Mouse (Mus musculus) hindbrain, embryonic 13.5 days (tissue): Measurements from ENCODE around the gene Atp5d. TPM values are rescaled to one million over a fixed set of nuclear protein-coding genes. Genes with fewer than 3 reads are reported as not detected.
"Not testable (repeated sequence)": the region's sequence is repeated elsewhere in the genome, so short reads cannot be mapped to it uniquely, and the experiment has no call there.

Experiments
- ATAC-seq: fragments of 200-750 bp; cut with Nextera tagmentation; 2 replicates; pipeline ENCODE4 v1.8.0; 2017; ENCODE audit warnings: moderate TSS enrichment; ENCODE audit not compliant: low FRiP score
- H3K27ac ChIP-seq: fragments of 300-500 bp; sonication (generic); 2 replicates; pipeline ENCODE4 v1.5.1; 2015; ENCODE audit warnings: inconsistent platforms, mild to moderate bottlenecking, moderate library complexity
- H3K27me3 ChIP-seq: fragments of 300-500 bp; sonication (generic); 2 replicates; pipeline ENCODE4 v1.6.1; 2015; ENCODE audit warnings: mild to moderate bottlenecking, inconsistent platforms
- H3K36me3 ChIP-seq: fragments of 300-500 bp; sonication (generic); 2 replicates; pipeline ENCODE4 v1.6.1; 2015; ENCODE audit warnings: mild to moderate bottlenecking, inconsistent platforms
- H3K4me1 ChIP-seq: fragments of 300-500 bp; sonication (generic); replicated peaks from 2 replicates; pipeline ENCODE4 v1.6.1; 2015; ENCODE audit warnings: inconsistent platforms
- H3K4me2 ChIP-seq: fragments of 300-500 bp; sonication (generic); 2 replicates; pipeline ENCODE4 v1.6.1; 2015; ENCODE audit warnings: inconsistent platforms, mild to moderate bottlenecking, moderate library complexity
- H3K4me3 ChIP-seq: fragments of 300-500 bp; sonication (generic); 2 replicates; pipeline ENCODE4 v1.5.1; 2015; ENCODE audit warnings: mild to moderate bottlenecking, inconsistent platforms
- H3K9ac ChIP-seq: fragments of 300-500 bp; sonication (generic); 2 replicates; pipeline ENCODE4 v1.6.1; 2015; ENCODE audit warnings: mild to moderate bottlenecking, inconsistent platforms
- H3K9me3 ChIP-seq: fragments of 300-500 bp; sonication (generic); 2 replicates; pipeline ENCODE4 v1.6.1; 2016; ENCODE audit warnings: inconsistent platforms
- WGBS: fragments of 180-500 bp; shearing (Covaris S2); methylation state at CpG from one replicate; pipeline ENCODE4 v1.1.7; 2015; 5-methylcytosine and 5-hydroxymethylcytosine counted together
- polyA plus RNA-seq: library from polyadenylated mRNA; unstranded; fragments of >200 nt; fragmentation: Nextera tagmentation; extraction: Ambion mirVana; gene quantifications from 2 replicates; pipeline ENCODE4 v1.2.1, GENCODE M21; 2015

Gene Atp5d
- polyA plus RNA-seq, 1 experiment from 2014 or later, result 449 TPM

DNA sequence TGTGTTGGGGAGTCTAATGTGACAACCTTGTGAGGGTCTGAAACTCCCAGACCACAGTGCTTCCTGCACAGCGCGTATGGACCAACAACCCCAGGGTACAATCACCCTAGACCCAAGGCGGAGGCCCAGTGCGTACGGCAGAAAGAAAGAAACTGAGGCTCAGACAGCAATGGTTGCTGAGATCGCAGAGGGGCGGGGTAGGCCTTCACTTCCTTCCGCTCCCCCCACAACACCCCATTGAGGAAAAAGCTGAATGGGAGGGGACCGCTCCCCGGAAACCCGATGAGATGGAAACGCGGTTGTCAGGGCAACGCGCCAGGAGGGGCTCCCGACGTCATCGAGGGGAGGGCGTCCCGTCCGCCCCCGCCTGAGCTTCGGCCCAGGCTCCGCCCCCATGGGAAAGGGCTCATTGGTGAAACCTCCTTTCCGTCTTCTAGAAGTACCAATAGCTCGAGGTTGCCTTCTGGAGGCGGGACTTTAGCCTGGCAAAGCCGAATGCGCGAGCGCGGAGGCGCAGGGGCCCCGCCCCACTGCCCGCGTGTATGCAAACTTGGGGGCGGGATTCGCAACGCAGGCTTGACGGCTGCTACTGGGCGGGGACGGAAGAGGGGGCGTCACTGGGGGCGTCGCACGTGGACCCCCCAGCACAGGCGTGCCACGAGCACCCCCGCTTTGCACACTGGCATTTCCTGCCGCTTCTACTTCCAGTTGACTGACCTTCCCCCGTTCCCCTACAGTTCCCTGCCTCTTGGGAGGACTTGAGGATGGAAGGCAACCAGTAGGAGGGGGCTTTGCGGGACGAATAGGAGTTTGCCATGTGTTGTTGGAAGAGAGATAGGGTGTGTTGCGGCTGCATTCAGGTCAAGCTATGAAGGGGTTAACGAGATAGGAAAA is 21.4 kb downstream of the Atp5d start:
- Histone ChIP-seq H3K9me3 (no peaks in the 10 kb centered on the region), H3K9ac (peak overlapping the region; percentile 68), H3K4me1 (peaks cover 79% of the 10 kb centered on the region), H3K4me2 (peak overlapping the region; percentile 70), H3K27ac (peak overlapping the region; percentile 94), H3K4me3 (peak overlapping the region; percentile 42), H3K36me3 (peaks cover 29% of the 10 kb centered on the region), H3K27me3 (0 out of 2 replicates have a peak, but pooled peaks cover 5% of the 10 kb centered on the region)
- ATAC-seq, result peak; percentile 87
- under 1% methylated on average over 55 of the region's 55 CpGs for WGBS

DNA sequence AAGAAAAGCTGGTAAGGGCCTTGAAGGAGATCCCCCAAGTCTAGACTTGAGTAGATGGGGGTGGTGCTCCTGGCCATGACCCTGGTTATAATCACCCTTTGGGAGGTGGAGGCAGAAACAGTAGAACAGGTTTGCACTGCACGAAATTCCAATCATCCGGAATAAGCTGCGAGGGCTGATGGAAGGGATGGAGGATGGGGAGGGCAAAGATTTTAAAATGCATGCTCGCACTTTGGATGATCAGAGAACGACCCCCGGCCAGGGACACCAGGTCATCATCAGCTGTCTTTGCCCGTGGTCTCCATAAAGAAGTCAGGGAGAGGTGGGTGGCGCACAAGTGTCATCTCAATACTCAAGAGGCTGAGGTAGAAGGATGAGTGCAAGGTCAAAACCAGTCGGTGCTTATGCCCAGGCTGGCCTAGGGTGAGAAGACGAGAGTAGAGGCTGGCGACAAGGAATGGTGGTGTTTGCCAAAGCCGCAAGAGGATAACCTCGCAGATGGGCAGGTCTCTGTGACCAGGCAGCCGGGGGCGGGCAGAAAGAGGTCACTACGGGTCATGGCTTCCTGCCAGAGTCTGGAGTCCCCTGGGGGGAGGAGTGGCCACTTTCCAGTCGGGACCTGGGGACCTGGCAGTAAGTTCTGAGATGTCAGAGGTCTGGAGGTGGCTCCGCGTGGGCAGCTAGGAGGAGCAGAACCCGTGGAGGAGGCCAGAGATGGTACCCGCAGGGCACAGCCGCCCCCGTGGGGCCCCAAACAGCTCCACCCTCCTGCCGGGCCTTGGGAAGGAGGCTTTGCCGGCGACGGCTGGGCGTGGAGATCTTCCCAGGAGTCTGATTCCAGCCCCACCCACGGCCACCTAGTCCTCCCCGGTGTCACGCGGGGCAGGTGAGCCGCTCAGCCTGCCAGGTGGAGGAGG is 22.3 kb downstream of the Atp5d start:
- Histone ChIP-seq H3K27me3 (0 out of 2 replicates have a peak, but pooled peaks cover 5% of the 10 kb centered on the region), H3K9me3 (no peaks in the 10 kb centered on the region), H3K4me2 (peak overlapping the region; percentile 70), H3K9ac (peak overlapping the region; percentile 61), H3K4me1 (peaks cover 77% of the 10 kb centered on the region), H3K4me3 (peak overlapping the region; percentile 42), H3K27ac (peak overlapping the region; percentile 94), H3K36me3 (peaks cover 20% of the 10 kb centered on the region)
- 2% methylated on average over 32 of the region's 33 CpGs for WGBS
- ATAC-seq, result no peak

DNA sequence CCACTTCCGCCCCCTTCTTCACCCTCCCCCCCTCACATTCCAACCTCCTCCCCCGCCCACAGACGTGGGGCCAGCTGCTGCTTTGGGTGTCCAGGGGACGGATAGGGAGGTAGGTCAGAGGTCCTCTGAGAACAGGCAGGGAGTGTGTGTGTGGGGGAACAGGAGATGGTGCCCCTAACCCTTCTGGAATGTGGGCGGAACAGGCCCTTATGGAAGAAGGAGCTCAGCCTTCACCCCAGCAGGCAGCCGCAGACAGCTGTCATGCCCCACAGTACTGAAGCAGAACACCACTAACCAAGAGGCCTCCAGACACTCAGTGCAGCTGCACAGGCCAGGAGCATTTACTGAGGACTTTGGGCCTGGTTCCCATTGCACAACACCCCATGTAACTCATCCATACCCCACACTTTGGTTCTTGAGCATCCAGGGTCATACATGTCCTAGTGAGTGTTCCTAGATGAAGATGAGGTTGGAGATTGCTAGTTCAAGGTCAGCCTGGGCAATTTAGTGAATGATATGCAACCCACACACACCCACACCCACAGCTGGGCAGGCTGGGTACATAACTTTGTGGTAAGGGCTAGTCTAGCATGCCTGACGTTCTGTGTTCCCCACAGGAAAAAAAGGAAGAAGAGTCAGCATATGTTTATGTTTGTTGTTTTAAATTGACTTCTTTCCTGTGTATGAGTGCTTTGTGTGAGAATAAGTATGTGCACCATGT is 23.2 kb downstream of the Atp5d start:
- H3K4me2 ChIP-seq, result peak overlapping the region; percentile 70
- no peak for ATAC-seq
- no peak overlapping the region for H3K4me3 ChIP-seq
- peaks cover 10% of the 10 kb centered on the region for H3K36me3 ChIP-seq
- no peaks in the 10 kb centered on the region for H3K9me3 ChIP-seq
- 17% methylated on average over 6 of the region's 7 CpGs for WGBS
- H3K4me1 ChIP-seq, result peaks cover 76% of the 10 kb centered on the region
- H3K9ac ChIP-seq, result no peak overlapping the region; the same call in 1 of the 2 replicates
- peak overlapping the region; percentile 94 for H3K27ac ChIP-seq
- 0 out of 2 replicates have a peak, but pooled peaks cover 5% of the 10 kb centered on the region for H3K27me3 ChIP-seq

DNA sequence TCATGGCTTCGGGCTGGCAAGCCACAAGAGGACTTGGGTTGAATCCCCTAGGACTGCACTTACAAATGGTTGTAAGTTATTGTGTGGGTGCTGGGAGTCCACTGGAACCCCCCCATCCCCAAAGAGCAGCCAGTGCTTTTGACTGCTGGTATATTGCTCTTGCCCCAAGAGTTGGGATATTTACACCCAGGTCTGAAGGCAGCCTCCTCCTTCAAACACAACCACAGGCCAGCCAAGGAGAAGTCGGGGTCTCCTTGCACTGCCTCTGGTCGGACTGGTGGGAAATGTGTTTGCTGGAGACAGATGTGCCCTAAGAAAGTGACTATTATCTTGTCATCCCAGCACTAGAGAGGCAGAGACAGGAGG is 23.8 kb downstream of the Atp5d start:
- 77% methylated on average over 3 of the region's 3 CpGs for WGBS
- Histone ChIP-seq H3K4me1 (peaks cover 76% of the 10 kb centered on the region), H3K4me2 (no peak overlapping the region), H3K36me3 (peaks cover 5% of the 10 kb centered on the region), H3K27me3 (0 out of 2 replicates have a peak, but pooled peaks cover 5% of the 10 kb centered on the region), H3K9me3 (no peaks in the 10 kb centered on the region), H3K9ac (peak overlapping the region; percentile 29; the same call in 1 of the 2 replicates), H3K4me3 (no peak overlapping the region), H3K27ac (0 out of 2 replicates have a peak overlapping the region, but pooled peaks have one; percentile 94)
- ATAC-seq, result no peak

DNA sequence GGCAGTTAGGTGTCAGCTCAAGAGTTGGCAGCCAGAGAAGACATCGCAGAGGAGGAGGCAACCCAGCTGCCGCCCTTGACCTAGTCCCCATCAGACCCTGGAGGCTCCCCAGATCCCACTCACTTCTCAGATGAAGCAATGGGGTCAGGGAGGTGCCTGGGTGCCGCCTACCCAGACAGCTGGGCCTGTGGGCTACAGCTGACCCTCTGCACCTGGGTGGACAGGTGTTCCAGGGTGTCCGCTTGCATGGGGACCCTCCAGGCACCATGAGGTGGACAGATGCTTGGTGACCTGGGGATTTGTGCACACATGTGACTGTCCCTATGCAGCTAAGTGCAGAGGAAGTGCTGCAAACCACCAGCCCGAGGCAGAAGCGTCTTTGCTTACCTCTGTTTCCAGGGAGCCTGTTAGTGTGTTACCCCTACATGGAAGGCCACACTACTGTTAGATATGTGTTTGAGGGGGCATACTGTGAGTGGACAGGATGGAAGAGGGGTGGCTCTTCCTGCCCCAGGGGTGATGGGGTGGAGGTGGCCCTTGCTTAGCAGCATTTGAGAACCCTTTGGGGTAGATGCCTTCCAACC is 24.4 kb downstream of the Atp5d start:
- 77% methylated on average over 6 of the region's 6 CpGs for WGBS
- no peaks in the 10 kb centered on the region for H3K9me3 ChIP-seq
- ATAC-seq, result no peak
- H3K4me1 ChIP-seq, result peaks cover 71% of the 10 kb centered on the region
- H3K4me2 ChIP-seq, result no peak overlapping the region
- no peak overlapping the region for H3K4me3 ChIP-seq
- 0 out of 2 replicates have a peak, but pooled peaks cover 5% of the 10 kb centered on the region for H3K27me3 ChIP-seq
- H3K9ac ChIP-seq, result peak overlapping the region; percentile 29; the same call in 1 of the 2 replicates
- no peaks in the 10 kb centered on the region for H3K36me3 ChIP-seq
- H3K27ac ChIP-seq, result no peak overlapping the region

DNA sequence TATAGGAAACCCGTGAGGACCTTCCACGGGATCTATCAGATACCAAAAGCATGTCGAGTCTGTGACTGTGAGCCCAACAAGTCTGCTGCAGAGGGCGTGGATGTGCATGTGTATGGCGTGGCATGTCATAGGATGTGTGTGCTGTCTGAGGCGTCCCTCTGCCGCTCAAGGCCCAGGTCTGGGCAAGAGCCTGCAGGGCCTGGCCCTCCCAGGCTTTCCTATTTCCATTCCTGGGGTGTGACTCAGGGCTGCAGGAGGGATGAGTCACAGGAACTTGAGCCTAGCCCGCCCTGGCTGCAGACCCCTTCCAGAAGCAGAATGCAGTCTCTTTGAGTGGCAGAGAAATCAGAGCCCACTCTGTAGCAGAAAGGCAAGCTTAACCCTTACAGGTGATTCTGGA is 25.3 kb downstream of the Atp5d start:
- Histone ChIP-seq H3K36me3 (no peaks in the 10 kb centered on the region), H3K4me3 (no peak overlapping the region), H3K27me3 (0 out of 2 replicates have a peak, but pooled peaks cover 5% of the 10 kb centered on the region), H3K27ac (no peak overlapping the region), H3K4me1 (peaks cover 66% of the 10 kb centered on the region), H3K4me2 (peak overlapping the region; percentile 75), H3K9me3 (no peaks in the 10 kb centered on the region), H3K9ac (peak overlapping the region; percentile 75)
- no peak for ATAC-seq
- 75% methylated on average over 8 of the region's 8 CpGs for WGBS

DNA sequence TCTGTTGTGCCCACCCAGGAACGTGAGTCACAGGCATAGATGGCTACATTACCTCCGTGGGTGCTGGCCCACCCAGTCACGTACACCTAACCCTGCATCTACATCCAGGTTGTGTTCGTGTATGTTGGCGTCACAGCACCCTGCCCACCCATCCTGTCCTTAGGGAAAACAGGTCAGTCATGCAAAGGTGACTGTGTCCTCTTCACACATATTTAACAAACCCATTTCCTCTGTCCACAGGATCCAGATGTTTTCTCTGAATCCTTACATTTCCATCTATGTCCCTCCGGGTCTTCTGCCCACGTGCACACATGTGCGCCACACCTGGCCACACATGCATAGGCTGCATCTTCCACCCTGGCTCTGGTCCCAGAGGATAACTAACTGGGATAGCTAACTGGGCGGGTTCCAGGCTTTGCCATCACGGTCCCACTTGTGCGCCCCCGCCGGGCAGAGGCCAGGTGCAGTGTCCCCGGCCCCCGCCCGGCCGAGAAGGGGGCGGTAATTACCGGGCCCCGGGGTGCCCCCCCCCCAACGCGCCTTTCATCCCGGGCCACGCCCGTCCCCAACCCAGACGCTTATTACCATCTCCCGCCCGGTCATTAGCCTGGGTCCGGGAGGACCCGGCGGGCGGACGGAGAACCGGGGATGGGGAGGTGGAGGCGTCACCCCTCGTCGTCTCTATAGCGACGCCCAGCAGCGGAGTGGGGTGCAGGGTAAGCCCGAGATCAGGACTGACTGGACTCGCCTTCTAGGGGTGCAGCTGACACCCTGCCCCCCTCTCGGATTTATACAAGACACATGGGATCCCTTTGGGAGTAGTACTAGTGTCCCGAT is 25.9 kb downstream of the Atp5d start:
- H3K27ac ChIP-seq, result peak overlapping the region; percentile 100
- H3K36me3 ChIP-seq, result no peaks in the 10 kb centered on the region
- H3K9ac ChIP-seq, result peak overlapping the region; percentile 75
- H3K27me3 ChIP-seq, result 0 out of 2 replicates have a peak, but pooled peaks cover 5% of the 10 kb centered on the region
- peak; percentile 0; the same call in 1 of the 2 replicates for ATAC-seq
- H3K9me3 ChIP-seq, result no peaks in the 10 kb centered on the region
- H3K4me2 ChIP-seq, result peak overlapping the region; percentile 75
- 10% methylated on average over 44 of the region's 44 CpGs for WGBS
- H3K4me1 ChIP-seq, result peaks cover 66% of the 10 kb centered on the region
- H3K4me3 ChIP-seq, result peak overlapping the region; percentile 42

DNA sequence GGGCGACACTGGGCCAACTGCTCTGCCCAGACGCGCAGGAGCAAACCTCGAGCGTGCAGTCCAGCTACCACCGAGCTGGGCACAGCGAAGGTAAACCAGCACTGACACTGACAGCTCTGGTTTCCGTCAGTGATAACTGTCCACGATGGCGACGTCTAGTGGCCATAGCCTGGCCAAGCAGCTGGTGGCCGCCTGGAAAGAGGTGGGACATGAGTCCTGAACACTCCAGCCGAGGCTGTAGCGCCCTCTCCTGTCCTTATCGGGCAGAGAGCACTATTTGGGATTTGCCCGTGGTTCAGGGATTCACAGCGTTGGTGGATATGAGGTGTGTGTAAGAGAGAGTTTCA is 26.5 kb downstream of the Atp5d start:
- H3K4me2 ChIP-seq, result peak overlapping the region; percentile 75
- H3K9ac ChIP-seq, result peak overlapping the region; percentile 75
- H3K36me3 ChIP-seq, result peaks cover 4% of the 10 kb centered on the region
- WGBS, result 0% methylated on average over 17 of the region's 17 CpGs
- H3K9me3 ChIP-seq, result no peaks in the 10 kb centered on the region
- peak overlapping the region; percentile 100 for H3K27ac ChIP-seq
- H3K4me1 ChIP-seq, result peaks cover 69% of the 10 kb centered on the region
- ATAC-seq, result peak; percentile 33
- H3K4me3 ChIP-seq, result peak overlapping the region; percentile 42
- 0 out of 2 replicates have a peak, but pooled peaks cover 5% of the 10 kb centered on the region for H3K27me3 ChIP-seq

DNA sequence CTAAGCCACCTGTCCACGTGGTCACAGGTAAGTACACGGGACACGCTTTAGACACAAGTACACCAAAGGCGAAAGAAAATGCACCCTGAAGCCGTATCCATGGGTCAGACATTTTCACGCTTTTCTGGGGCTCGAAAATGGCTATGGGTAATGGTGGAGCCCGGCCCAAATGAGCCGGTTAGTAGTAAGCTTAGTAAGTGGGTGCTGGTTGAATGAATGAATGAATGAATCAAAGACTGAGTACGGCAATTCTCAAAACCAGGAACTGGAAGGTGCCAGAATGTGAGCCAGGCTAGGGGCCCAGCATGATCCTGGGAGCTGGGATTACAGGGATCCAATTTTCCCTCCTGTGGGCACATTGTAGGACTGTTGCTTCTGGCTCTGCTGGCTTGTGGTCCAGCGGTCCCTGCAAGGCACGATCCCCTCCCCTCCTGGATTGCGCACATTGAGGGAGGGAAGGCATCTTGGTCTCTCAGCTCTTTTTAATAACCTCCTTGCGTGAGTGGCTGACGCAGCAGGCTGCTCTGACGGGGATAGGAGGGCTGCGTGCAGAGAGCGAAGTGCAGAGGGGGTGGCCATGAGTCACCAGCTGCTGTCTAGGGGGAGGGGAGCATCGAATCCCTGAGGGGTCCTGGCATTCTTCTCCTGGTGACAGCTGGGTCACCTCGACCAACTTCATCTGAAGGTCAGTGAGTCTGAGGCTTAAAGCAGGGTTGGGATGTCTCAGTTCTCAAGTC is 27.1 kb downstream of the Atp5d start, which contains the start of gene Cirbp:
Gene Cirbp, plus strand, starts transcription at position 594 of the 737 bp plus-strand sequence.
- no peak for ATAC-seq
- peaks cover 69% of the 10 kb centered on the region for H3K4me1 ChIP-seq
- peak within 1 kb of the TSS; percentile 100 for H3K27ac ChIP-seq
- peak within 1 kb of the TSS; percentile 75 for H3K9ac ChIP-seq
- H3K4me3 ChIP-seq, result peak within 1 kb of the TSS; percentile 91
- peaks cover 10% of the 10 kb centered on the region for H3K36me3 ChIP-seq
- no peaks in the 10 kb centered on the region for H3K9me3 ChIP-seq
- H3K27me3 ChIP-seq, result 0 out of 2 replicates have a peak, but pooled peaks cover 5% of the 10 kb centered on the region
- peak within 1 kb of the TSS; percentile 75 for H3K4me2 ChIP-seq
- WGBS, result 15% methylated on average over 20 of the region's 20 CpGs

DNA sequence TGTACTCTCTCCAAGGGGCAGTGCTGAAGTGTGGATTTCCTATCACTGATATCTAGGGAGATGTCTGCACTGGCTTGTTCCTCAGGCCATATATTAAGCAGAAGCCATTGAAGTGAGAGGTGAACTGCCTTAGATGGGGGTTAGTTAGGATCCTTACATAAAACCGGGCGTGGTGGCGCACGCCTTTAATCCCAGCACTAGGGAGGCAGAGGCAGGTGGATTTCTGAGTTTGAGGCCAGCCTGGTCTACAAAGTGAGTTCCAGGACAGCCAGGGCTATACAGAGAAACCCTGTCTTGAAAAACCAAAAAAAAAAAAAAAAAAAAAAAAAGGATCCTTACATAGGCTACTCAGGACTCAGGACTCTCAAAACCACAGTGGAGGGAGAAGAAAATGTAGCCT is 27.7 kb downstream of the Atp5d start:
- not testable (repeated sequence) for H3K27me3 ChIP-seq, ATAC-seq, H3K9me3 ChIP-seq
- Histone ChIP-seq H3K27ac (peak overlapping the region; percentile 100), H3K4me1 (peaks cover 67% of the 10 kb centered on the region), H3K4me3 (peak overlapping the region; percentile 42), H3K4me2 (peak overlapping the region; percentile 75), H3K36me3 (peaks cover 15% of the 10 kb centered on the region), H3K9ac (peak overlapping the region; percentile 75)
- 82% methylated on average over 4 of the region's 4 CpGs for WGBS
